Mouse (Mus musculus) mouse embryonic stem cell (cell line): ENCODE measurements around the gene Kifap3.

Source experiments
- in situ Hi-C, 2 experiments: fragments of 300-500 bp; cut with MboI; formaldehyde crosslinking; loops; 1 replicate in 1 of 2; 3 replicates in 1 of 2; pipeline ENCODE4 v1.14.3; 2019 to 2020; ENCODE audit warnings: low sequenced_read_pairs in 2 of 2, low pct_unique_long_range_greater_than_20kb in 1 of 2, mixed read lengths in 1 of 2; ENCODE audit not compliant: unreplicated experiment in 1 of 2

The Kifap3 gene

DNA sequence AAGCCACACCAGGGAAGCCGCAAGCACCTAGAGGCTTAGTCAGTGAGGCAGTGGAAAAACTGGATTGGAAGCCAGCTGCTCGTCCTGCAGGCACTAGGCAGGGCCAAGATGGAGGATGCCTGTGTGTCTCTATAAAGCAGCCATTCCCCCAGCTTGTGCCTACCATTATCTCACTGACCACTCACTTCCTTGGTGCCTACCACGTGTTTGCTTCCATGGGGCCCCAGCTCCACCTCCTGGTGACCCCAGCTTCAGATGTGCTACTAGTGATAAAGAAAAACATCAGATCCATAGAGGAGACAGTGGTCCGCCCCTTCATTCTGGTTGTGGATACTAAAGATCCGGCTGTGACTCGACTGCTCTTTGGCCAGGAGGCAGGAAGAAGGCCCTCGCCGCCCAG, 152.4 kb downstream of the Kifap3 start:
- in situ Hi-C loops = loop anchor here in 1 of 2 experiments (25.0 kb wide), 1 partner anchor 1220 kb away; no protein-coding TSS in a partner anchor

DNA sequence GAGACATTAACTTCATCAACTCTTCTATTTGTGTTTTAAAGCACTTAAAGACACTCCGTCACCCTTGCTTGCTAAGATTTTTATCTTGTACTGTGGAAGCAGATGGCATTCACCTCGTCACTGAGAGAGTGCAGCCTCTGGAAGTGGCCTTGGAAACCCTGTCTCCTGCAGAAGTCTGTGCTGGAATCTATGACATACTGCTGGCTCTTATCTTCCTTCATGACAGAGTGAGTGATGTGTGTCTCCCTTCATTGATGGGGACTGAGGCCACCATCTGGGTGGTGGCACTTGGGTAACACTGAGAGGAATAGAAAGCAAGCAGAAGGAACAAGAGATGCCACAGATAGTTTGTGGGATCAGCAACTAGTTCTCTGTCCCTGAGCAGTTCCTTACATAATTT, 155.2 kb downstream of the Kifap3 start:
- in situ Hi-C loops = loop anchor here in 1 of 2 experiments (25.0 kb wide), 1 partner anchor 1222 kb away; no protein-coding TSS in a partner anchor

GRCm38 (mm10) chr1:163942056-163942455, 162.7 kb downstream of the Kifap3 start:
- in situ Hi-C loops = loop anchor here in 1 of 2 experiments (25.0 kb wide), 1 partner anchor 1230 kb away; no protein-coding TSS in a partner anchor

- in situ Hi-C loops = no loop called here
Measured at GRCm38 (mm10) chr1:163953396-163953795, 174.0 kb downstream of the Kifap3 start.

DNA sequence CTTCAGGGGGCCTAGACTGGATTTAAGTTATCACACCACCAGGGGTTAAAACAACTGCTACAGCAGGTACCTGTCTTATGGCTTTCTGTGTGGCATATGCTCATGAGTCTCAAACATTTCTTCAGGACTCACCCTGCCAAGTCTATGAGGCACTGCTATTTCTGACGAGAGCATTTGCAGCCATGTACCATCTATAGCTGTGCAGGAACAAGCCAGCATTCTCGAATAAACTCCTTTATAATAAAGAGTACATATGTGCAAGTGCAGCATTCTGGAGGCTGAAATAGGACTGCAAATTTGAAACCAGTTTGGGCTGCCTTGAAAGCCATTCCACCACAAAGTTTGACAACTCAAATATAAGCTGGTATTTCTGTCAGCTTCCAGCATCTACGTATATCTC, 178.7 kb downstream of the Kifap3 start:
- in situ Hi-C loops = no loop called here

DNA sequence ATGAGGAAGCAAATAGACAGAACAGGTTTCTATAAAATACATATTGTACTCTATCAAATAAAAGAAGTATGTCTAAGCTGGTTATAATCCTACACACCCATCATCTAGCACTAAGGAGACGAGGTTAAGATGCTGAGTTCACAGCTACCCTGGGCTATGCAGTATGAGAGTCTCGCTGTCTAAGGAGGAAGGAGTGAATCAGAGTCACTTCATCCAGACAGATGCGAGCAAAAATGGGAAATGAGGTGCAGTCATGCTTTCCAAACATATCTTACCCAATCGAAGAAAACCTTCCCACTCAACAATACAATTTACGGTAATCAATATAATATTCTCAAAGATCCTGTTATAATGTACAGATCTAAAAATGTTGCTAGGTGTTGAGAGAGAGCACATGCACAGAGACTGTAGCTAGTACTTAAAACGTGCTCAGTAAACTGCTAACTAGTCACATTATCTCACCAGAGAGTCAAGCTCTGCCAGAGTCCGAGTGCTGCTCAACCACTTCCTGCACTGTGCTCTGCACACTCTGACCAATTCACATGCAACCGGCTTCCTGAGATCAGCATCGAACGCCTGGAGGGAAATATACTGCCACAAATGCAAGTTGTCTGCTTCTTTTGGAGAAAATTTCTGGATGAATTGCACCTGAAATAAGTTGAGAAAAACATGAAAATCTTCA, 184.8 kb downstream of the Kifap3 start:
- in situ Hi-C loops = no loop called here
